Mouse (Mus musculus): ENCODE results near the gene Ssbp3. TPM values are rescaled to one million over a fixed set of nuclear protein-coding genes. Genes with fewer than 3 reads are reported as not detected.

Gene Ssbp3
- polyA plus RNA-seq, 1 experiment = 145 TPM

- Histone ChIP-seq H3K27ac (ENCODE audit: insufficient read depth, low read length) (no peak overlapping the region), H3K4me3 (ENCODE audit: insufficient read depth, low read length) (no peak overlapping the region), H3K4me1 (ENCODE audit: control insufficient read depth, insufficient read depth, low read length) (no peaks in the 10 kb centered on the region)
- TF ChIP-seq POLR2A (IDR thresholded peaks at IDR 0.05; ENCODE audit: low read depth, low read length) (no peak), CTCF (IDR thresholded peaks at IDR 0.05; ENCODE audit: borderline replicate concordance, insufficient read depth, low read length) (no peak)
Measured at GRCm38 (mm10) chr4:107058781-107059180, 148.3 kb downstream of the Ssbp3 start.

GRCm38 (mm10) chr4:107061560-107061959 is 151.1 kb downstream of the Ssbp3 start:
- Histone ChIP-seq H3K27ac (ENCODE audit: insufficient read depth, low read length) (no peak overlapping the region), H3K4me3 (ENCODE audit: insufficient read depth, low read length) (no peak overlapping the region), H3K4me1 (ENCODE audit: control insufficient read depth, insufficient read depth, low read length) (0 out of 2 replicates have a peak, but pooled peaks cover 2% of the 10 kb centered on the region)
- TF ChIP-seq POLR2A (IDR thresholded peaks at IDR 0.05; ENCODE audit: low read depth, low read length) = no peak

- Histone ChIP-seq H3K4me3 (ENCODE audit: insufficient read depth, low read length) (no peak overlapping the region), H3K27ac (ENCODE audit: insufficient read depth, low read length) (no peak overlapping the region), H3K4me1 (ENCODE audit: control insufficient read depth, insufficient read depth, low read length) (0 out of 2 replicates have a peak, but pooled peaks cover 2% of the 10 kb centered on the region)
- TF ChIP-seq CTCF (IDR thresholded peaks at IDR 0.05; ENCODE audit: borderline replicate concordance, insufficient read depth, low read length) (no peak), POLR2A (IDR thresholded peaks at IDR 0.05; ENCODE audit: low read depth, low read length) (no peak)
Measured at GRCm38 (mm10) chr4:107063214-107063613, 152.7 kb downstream of the Ssbp3 start.

- H3K4me3 ChIP-seq (ENCODE audit: insufficient read depth, low read length) = no peak overlapping the region
- 0 out of 2 replicates have a peak, but pooled peaks cover 2% of the 10 kb centered on the region for H3K4me1 ChIP-seq (ENCODE audit: control insufficient read depth, insufficient read depth, low read length)
- no peak for TF ChIP-seq POLR2A (IDR thresholded peaks at IDR 0.05; ENCODE audit: low read depth, low read length)
- TF ChIP-seq CTCF (IDR thresholded peaks at IDR 0.05; ENCODE audit: borderline replicate concordance, insufficient read depth, low read length) = no peak
- no peak overlapping the region for H3K27ac ChIP-seq (ENCODE audit: insufficient read depth, low read length)
Measured at GRCm38 (mm10) chr4:107064394-107065098, 154.0 kb downstream of the Ssbp3 start.

- no peak for TF ChIP-seq CTCF (IDR thresholded peaks at IDR 0.05; ENCODE audit: borderline replicate concordance, insufficient read depth, low read length)
- peak; percentile 84 for TF ChIP-seq POLR2A (IDR thresholded peaks at IDR 0.05; ENCODE audit: low read depth, low read length)
- Histone ChIP-seq H3K27ac (ENCODE audit: insufficient read depth, low read length) (no peak within 1 kb of the TSS), H3K4me3 (ENCODE audit: insufficient read depth, low read length) (peak within 1 kb of the TSS; percentile 86), H3K4me1 (ENCODE audit: control insufficient read depth, insufficient read depth, low read length) (0 out of 2 replicates have a peak, but pooled peaks cover 2% of the 10 kb centered on the region)
Measured at GRCm38 (mm10) chr4:107066252-107067124, 156.0 kb downstream of the Ssbp3 start, which contains the start of the genes Mrpl37 and Cyb5rl. Mrpl37 (minus strand) TSS chr4:107066868. Cyb5rl (plus strand) TSS chr4:107066988.

- no peak overlapping the region for H3K27ac ChIP-seq (ENCODE audit: insufficient read depth, low read length)
- H3K4me1 ChIP-seq (ENCODE audit: control insufficient read depth, insufficient read depth, low read length) = 0 out of 2 replicates have a peak, but pooled peaks cover 2% of the 10 kb centered on the region
- no peak for TF ChIP-seq POLR2A (IDR thresholded peaks at IDR 0.05; ENCODE audit: low read depth, low read length)
- TF ChIP-seq CTCF (IDR thresholded peaks at IDR 0.05; ENCODE audit: borderline replicate concordance, insufficient read depth, low read length) = no peak
- H3K4me3 ChIP-seq (ENCODE audit: insufficient read depth, low read length) = peak overlapping the region; percentile 86
Measured at GRCm38 (mm10) chr4:107067151-107067840, 156.8 kb downstream of the Ssbp3 start.

- no peak overlapping the region for H3K4me3 ChIP-seq (ENCODE audit: insufficient read depth, low read length)
- no peak for TF ChIP-seq CTCF (IDR thresholded peaks at IDR 0.05; ENCODE audit: borderline replicate concordance, insufficient read depth, low read length)
- peaks cover 8% of the 10 kb centered on the region for H3K4me1 ChIP-seq (ENCODE audit: control insufficient read depth, insufficient read depth, low read length)
- H3K27ac ChIP-seq (ENCODE audit: insufficient read depth, low read length) = no peak overlapping the region
Measured at GRCm38 (mm10) chr4:107072343-107072742, 161.8 kb downstream of the Ssbp3 start.

GRCm38 (mm10) chr4:107075456-107075855 is 165.0 kb downstream of the Ssbp3 start:
- Histone ChIP-seq H3K4me3 (ENCODE audit: insufficient read depth, low read length) (no peak overlapping the region), H3K4me1 (ENCODE audit: control insufficient read depth, insufficient read depth, low read length) (peaks cover 8% of the 10 kb centered on the region), H3K27ac (ENCODE audit: insufficient read depth, low read length) (no peak overlapping the region)
- no peak for TF ChIP-seq CTCF (IDR thresholded peaks at IDR 0.05; ENCODE audit: borderline replicate concordance, insufficient read depth, low read length)
- no peak for TF ChIP-seq POLR2A (IDR thresholded peaks at IDR 0.05; ENCODE audit: low read depth, low read length)

- no peak overlapping the region for H3K27ac ChIP-seq (ENCODE audit: insufficient read depth, low read length)
- TF ChIP-seq POLR2A (IDR thresholded peaks at IDR 0.05; ENCODE audit: low read depth, low read length) = no peak
- no peak for TF ChIP-seq CTCF (IDR thresholded peaks at IDR 0.05; ENCODE audit: borderline replicate concordance, insufficient read depth, low read length)
- H3K4me3 ChIP-seq (ENCODE audit: insufficient read depth, low read length) = no peak overlapping the region
- peaks cover 8% of the 10 kb centered on the region for H3K4me1 ChIP-seq (ENCODE audit: control insufficient read depth, insufficient read depth, low read length)
Measured at GRCm38 (mm10) chr4:107078894-107079293, 168.4 kb downstream of the Ssbp3 start.
